Mouse (Mus musculus) layer of hippocampus, adult 6 months (tissue): ENCODE measurements around the gene Slc3a1. TPM values are rescaled to one million over a fixed set of nuclear protein-coding genes. Genes with fewer than 3 reads are reported as not detected.

Source experiments
- long read RNA-seq, 2 experiments: library from polyadenylated mRNA; unstranded; transcript quantifications; one replicate each; pipeline ENCODE4 v2.0.0; 2019 to 2020
- polyA plus RNA-seq: library from polyadenylated mRNA; unstranded; fragments of <200 nt; fragmentation: Nextera tagmentation; gene quantifications from 2 replicates; pipeline ENCODE4 v1.2.3, GENCODE M21; 2021

Slc3a1 gene
- polyA plus RNA-seq, result not detected in 2 replicates
- long read RNA-seq, experiment 1, partial matches to known transcripts, result 0 of 2 reads
- long read RNA-seq, experiment 1, other reads (novel, unspliced or antisense), result 2 of 2 reads
- long read RNA-seq, experiment 2, partial matches to known transcripts, result 0 of 1 reads
- long read RNA-seq, experiment 2, other reads (novel, unspliced or antisense), result 1 of 1 reads

DNA sequence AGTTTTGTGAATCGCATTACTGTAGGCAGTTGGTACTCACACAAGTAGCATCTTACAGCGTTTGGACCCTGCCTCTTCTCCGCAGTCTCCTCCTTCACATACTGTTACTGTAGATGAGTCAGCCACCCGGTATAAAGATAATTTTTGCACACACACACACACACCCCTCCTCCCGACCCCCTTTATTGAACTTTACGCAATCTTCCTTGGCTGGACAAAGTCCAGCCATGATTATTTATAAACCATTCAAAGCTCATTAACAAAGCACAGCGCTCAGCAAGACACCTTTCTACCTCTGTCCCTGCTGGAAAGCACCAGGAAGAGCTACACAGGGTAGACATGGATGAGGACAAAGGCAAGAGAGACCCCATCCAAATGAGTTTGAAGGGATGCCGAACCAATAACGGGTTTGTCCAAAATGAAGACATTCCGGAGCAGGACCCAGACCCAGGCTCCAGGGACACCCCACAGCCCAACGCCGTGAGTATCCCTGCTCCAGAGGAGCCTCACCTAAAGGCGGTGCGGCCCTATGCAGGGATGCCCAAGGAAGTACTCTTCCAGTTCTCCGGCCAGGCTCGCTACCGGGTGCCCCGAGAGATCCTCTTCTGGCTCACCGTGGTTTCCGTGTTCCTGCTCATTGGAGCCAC lies at the start of gene Slc3a1:
Gene Slc3a1 (plus strand): TSS at position 284 of the 647 bp plus-strand sequence.

DNA sequence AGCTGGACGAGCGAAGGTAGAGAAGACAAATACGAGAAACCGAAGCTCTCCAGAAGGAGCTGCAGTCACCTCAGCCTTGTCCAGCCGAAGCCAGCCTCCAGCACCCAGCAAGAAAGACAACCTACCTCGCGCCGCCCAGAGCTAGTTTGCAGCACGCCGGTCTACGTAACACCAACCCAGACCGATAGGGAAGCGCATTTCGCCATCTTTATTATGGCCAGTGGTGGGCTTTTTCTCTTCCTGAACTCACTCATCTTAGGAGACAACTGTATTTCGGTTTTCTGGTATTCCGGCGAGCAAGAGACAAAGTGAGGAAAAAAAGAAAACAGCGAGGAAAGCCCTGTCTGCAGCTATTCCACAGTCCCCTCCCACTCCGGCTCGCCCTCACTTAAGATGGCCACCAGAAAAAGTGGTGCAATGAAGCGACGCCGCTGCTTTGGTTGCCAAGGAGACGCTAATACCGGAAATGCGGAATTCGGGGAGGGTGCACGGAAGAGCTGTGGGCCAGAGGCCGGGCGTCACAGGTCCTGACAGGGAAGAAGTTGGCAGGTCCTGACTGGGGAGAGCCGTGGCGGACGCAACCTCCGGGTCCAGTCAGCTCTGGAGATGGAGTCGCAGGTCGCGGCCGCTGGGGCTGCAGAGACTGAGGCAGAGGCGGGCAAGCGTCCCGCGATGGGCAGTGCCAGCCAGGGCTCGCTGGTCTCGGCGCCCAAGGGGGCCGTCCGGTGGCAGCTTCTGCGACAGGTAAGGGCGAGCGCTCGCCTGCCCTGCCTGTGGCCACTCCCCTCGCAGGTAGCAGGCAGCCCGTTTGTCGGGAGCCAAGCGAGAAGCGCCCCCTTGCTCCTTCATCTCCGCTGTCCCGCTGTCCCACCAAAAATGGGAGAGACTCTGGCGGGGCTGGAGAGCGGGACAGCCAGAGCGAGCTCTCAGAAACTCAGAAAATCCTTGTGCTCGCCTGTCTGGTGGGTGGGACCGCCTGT lies 62.2 kb downstream of the Slc3a1 start, which contains the start of the genes Prepl and Camkmt:
Gene Prepl (minus strand): TSS at position 122 of the 980 bp plus-strand sequence.
Gene Camkmt (plus strand): TSS at position 433 of the 980 bp plus-strand sequence.

Other genes starting within 250 kb of the Slc3a1 start
- gene Lrpprc, start 237.6 kb upstream of the Slc3a1 start, polyA plus RNA-seq, result 22.5 and 23.8 TPM in 2 replicates
- gene Ppm1b, start 71.6 kb upstream of the Slc3a1 start, polyA plus RNA-seq, result 12.4 and 14.4 TPM in 2 replicates
- 133 and 152 TPM in 2 replicates for gene Prepl, start 61.9 kb downstream of the Slc3a1 start, polyA plus RNA-seq
- 12.5 and 12.7 TPM in 2 replicates for gene Camkmt, start 62.2 kb downstream of the Slc3a1 start, polyA plus RNA-seq